Mouse (Mus musculus) embryo, embryonic 10.5 days (tissue): Measurements from ENCODE around the gene Tbca.
A peak's percentile ranks its signal among the peaks of the same experiment; 100 is the strongest.

Experiments
- DNase-seq: peaks from one replicate; pipeline ENCODE4 v3.0.0-alpha.2; 2015; ENCODE audit warnings: low spot score

Gene Tbca

DNA sequence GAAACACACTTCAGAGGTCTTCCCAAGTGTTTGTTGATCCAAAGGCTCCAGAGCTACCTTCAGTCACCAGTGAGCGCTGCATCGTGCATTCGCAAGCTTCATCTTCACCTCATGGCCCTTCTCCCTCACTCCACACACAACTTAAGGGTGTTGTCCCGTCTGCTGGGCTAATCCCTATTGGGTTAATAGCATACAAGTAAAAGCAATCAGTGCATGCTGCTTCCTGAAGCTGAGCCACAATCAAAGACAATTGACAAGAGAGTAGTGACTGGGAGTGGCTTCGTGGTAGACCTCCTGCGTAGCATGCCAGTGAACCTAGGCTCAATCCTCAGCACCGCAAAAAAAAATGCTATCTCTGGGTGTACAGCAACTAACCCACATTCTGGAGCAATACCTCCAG lies 59.2 kb downstream of the Tbca start:
- no peak for DNase-seq

DNA sequence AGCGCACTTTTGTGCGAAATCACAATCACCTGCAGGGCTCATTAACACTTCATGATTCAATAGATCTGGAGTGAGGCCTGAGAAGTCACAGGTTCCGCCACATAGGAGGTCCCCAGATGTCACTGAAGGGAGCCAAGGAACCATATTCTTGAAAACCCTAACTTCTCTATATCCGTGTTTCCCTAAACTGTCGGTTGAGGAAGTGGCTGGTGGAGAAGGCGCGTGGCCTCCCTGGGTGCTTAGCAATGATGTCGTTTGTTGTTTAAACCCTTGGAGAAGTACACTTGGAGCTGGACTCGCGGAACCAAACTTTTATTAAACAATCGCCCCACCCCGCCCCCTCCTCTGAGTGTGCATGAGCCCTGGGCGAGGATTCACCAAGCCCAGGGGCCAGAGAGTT lies 60.6 kb downstream of the Tbca start:
- DNase-seq: no peak

DNA sequence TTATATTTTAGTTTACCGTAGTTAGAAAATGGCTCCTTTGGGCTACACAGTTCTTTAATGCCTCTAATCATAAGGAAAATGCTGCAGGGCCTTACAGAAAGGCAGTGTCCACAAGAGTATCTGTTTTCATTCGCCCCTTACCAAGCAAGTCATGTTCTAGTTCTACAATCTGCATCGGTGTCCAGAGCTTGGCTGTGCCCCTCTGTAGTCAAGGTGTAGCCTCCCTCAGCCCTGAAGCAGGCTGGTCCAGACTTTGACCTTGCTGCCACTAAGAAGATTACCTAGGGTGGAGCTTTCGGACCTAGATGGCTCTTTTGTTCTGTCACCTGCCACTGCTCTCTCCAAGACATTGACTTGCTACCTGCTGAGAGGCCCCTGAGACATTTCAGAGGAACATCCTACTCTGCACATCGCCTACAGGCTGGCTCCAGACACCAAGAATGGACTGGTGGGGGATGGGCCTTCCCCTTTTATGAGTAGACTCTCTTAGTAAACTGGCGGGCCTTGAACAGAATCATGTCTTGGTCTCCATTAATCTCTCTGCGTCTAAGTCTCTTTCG lies 69.4 kb downstream of the Tbca start:
- DNase-seq: no peak

DNA sequence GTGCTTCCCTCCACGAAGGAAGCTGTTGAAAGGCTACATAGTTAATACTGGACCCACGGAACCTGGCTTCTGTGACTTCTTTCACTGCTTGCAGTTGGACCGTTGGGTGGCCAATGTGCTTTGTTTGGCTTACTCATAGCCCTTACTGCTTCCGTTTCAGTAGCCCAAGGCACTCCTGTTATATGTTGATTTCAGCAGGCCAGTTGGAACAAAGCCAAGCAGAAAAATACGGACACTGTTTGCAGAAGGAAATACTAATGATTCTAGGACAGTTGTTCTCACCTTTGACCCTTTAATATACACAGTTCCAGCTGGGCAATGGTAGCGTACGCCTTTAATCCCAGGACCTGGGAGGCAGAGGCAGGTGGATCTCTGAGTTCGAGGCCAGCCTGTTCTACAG lies 70.5 kb downstream of the Tbca start:
- no peak for DNase-seq

DNA sequence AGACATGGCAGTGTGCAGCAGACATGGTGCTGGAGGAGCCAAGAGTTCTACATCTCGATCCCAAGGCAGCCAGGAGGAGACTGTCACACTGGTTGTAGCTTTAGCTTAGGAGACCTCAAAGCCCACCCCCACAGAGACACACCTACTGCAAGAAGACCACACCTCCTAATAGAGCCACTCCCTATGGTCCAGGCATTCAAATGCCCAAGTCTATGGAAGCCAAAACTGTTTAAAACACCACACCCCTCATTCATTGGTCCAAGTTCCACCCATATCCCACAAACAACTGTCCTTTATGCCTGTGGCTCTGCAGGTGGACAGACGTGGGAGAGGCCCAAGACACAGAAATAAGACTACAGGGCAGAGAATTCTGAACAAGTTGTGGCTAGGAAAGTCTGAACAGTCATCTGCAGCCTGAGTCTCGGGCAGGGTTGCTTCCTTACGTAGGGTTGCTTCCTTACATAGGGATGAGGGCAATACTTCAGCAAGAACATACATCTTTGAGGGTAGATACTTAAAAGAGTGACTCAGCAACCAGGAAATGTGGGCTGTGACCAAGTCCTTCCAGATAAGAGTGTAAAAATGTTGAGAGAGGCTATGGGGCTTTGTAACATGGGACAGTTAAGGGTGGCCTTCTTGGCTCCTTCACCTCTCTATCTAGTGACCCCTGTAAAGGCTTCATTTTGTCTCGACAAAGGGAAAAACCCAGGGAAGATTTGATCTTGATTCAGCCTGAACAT lies 74.0 kb downstream of the Tbca start:
- DNase-seq: no peak

DNA sequence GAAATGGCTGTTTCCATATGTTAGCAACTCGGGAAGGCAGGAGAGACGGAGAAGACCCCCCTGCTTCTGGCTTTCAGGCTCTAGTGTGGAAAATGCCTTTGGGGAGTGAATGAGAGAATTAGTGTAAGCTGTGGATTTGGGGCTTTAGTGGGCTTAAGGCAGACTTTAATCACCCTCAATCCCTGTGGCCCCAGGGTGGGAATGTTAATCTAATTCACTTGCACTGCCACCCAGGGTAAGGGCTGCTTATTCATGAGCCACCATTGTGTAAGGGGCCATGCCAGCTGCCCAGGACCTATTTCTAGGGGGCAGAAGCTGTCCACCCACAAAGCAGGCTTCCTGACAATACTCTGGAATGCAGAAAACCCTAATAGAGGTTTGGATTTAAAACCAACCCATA lies 78.2 kb downstream of the Tbca start:
- no peak for DNase-seq

DNA sequence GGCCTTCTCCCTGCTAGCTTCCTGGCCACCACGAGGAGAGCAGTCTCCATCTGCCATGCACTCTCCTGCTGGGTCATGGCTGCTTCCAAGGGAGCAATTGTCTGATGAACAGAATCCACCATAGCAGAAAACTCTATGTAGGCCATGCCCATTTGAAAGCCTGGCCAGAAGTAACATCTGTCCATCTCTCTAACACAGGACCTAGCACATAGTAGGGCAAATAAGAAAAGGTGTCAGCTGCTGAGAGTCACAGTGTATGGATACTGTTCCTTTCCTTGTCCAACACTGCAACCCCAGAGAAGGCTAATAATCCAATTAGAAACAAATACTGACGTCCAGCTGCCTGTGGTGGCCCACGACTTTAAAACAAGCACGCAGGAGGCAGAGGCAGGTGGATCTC lies 79.1 kb downstream of the Tbca start:
- no peak for DNase-seq

DNA sequence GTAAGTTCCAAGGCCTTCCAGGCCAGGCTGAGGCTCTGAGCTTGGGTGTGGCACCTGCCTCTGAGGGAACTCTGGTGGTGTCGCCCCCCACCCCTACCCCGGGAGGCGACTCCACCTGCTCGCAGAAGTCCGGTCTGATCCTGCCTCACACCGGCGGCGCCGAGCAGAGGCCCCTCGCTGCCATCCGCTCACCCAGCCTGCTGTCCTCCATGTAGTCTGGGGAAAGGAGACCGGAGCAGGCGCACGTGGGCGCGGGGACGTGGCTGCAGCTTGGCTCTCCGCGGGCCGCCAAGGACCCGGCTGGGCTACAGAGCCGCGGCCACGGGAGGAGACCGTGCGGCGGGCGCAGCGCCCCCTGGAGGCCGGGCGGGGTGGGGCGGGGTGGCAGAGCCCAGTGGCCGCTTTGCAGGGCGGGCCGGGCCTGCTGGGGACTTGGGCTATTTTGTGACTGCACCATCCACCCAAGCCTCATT lies 79.8 kb downstream of the Tbca start:
- DNase-seq: peak; percentile 80

DNA sequence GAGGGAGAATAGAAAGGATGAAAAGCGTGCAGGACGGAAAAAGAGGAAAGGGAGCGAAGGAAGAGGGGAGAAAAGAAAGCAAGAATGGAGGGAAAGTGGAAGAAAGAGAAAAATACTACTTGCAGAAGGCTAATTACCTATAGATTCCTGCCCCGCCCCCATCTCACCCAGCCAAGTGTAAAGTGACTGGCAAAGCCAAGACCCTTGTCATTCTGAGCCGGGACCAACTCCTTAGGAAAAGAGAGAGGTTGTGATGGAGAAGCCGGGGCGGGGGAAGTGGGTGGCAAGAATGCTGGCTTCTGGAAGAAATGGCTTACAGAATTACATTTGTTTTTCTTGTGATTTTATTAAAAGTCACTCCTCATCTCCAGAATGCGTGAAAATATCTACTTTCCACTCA lies 80.8 kb downstream of the Tbca start:
- peak; percentile 57 for DNase-seq

DNA sequence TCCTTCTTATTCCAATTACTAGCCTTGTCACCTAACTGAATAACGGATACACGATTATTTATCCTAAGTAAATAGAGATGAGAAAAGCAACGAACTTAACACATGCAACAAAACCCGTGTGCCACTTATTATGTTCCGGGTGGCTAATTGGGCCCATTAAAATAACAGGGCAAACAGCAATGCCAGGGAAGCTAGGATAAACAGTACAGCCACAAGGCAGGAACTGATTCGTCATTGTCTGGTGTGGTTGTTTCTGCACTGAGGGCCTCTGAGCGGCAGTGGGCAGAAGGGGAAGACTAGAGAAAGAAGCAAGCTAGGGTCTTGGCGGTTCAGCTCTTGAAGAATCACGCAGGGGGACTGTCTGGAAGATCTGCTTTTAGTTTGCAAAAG lies 81.4 kb downstream of the Tbca start:
- DNase-seq: peak; percentile 48

DNA sequence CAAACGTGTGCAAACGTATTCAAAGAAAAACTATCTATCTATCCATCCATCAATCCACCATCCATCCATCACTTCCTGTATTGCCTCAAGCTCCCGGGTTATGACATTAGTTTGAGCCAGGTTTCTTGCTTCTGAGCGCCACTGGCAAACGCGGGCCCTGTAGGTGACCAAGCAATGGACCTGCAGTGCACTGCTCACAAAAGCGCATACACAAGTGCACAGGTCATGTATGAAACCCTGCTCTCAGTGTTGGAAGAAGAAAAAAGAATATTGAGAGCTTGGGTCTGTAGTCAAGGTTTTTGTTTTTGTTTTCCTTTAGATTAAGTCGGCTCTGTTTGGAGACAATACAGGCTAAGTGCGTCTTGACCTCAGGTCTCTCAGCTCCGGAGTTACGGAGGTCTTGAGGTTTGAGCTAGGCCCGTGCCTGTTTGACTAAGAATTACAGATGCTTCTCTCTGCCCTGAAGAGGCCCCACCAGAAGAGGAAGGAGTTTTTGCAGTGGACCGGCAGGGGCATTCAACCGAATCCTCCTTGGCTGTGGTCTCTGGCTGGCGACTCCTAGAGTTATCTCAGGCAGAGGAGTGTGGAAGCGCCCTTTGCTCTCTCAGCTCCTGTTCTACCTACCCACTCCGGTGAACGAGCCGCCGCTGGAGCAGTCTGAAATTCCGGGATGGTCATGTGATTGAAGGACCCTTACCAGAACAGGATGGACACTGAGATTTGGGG lies 81.9 kb downstream of the Tbca start:
- DNase-seq: peak; percentile 60

DNA sequence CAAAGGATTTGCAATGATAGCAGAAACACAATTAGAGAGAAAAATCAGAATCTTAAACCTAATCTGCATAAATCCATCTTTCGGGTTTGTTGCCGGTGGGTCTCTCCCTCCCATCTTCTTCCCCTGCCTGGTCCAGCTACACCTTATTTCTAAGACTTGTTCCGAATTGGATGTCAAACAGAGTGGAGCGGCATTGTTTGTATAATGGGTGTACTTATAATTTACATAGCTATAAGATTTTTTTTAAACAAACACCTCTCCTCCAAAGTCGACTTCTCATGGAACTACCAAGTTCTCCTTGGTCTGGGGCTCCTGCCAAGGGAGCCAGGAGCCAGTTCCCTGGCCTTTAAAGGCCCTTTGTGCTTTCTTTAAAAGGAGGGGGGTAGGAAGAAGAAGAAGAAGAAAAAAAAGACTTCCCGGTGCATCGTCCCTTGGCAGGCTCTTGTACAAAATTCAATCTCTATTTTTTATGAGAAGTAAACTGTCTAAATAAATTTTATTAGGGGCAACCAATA lies 83.2 kb downstream of the Tbca start:
- peak; percentile 57 for DNase-seq

DNA sequence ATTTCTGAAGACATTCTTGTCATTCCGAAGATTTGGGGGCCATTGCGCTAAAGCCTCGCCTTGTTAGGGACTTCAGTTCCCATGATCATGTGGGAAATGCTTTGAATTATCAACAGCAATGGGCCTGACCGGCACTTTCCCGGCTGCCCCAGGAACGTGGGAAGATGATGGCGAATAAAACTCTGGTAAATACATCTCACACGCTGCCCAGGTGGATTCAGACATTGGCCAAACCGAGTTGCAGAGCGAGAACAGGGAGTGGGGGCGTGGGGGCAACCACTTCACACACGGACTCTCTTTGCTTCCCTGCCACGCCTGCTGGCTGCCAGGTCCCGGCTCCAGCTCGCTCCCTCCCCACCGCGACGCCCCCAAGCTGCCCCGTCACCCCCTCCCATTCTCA lies 83.7 kb downstream of the Tbca start:
- DNase-seq: no peak

DNA sequence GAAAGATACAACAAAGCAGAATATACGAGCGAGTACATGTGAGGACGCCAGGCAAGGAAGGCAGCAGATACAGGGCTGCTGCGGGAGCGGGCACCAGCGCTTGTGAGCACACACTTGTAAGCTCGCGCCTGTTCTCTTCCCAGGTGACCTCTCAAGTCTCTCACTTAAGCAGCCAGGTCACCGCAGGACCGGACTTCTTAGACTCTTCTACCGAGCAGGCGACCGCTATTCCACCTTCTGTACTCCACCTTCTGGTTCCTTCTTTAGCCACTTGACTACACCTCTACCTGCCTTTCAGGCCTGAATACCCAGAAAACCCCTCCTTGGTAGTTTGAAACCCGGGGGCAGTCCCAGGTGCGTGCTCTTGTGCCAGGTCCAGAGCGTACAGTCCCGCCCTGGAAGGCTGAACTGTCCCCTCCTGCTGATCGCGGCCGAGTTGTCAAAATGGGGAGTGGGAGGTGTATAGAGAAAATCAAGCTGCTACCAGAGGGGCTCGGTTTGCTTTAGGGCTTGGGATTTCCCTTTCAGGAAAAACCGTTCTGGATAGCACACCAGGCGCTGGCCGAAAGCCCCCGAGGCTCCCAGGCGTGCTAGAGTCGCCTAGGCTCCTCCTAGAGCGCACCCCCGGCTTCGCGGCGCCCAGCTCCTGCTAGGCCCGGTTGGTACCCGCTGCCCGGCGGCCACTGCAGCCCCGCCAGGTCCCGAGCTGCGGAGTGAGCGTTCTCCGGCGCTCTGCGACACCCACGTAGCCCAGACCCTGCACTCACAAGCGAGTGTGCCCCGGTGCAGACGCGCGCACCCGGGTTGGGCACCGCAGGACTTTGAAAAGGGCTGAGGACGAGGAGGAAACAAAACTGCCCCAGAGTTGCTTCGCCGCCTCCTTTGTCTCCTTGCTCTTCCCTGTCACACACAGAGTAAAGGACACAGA lies 84.7 kb downstream of the Tbca start:
- DNase-seq: peak; percentile 67

DNA sequence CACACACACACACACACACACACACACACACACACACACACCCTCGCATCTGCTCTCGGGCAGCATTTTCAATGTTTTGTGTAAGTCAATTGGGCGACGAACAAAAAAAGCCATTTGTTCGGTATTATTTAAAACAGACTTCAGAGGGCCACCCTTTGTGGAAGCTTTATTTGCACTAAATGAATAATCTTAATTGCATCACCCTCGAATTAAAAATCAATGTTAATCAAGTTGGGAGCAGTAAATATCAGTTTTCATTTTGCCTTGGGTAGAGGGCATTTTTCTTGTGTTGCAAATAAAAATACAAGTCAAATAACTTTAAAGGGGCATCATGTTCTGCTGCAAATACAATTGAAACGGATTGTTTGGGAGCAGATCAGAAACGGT lies 85.3 kb downstream of the Tbca start:
- no peak for DNase-seq

DNA sequence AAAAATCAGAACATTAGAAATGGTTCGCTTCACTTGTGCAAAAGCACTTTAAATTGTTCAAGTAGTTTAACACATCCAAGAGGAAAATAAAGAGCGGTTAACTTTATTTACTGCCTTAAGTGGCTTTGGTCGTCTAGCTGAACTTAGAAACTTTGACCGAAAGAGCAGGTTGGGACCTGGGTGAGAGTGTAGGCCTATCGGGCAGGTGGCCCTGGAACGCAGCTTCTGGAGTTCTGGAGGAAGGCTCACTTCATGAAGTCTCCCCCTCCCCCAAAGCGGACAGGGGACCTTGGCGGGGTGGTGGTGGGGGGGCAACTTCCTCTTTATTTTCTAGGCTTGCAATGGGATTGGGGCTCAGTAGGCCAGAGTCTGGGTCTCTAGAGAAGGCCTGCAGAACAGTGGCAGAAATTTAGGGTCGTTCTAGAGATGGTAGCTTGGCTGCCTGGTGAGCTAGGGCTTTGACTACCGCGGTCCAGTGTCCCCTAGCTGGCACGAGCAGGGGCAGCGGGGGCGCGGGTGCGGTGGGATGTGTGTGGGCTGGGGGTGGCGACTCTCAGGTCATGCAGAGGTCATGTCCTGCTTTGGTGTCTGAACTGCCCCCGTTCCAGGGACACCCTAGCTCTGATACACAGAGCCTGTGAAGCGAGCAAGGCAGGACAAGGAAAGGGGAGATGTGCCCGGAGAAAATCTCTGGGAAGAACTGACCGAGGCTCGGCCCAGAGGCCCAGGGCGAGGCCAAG lies 86.1 kb downstream of the Tbca start:
- peak; percentile 58 for DNase-seq

DNA sequence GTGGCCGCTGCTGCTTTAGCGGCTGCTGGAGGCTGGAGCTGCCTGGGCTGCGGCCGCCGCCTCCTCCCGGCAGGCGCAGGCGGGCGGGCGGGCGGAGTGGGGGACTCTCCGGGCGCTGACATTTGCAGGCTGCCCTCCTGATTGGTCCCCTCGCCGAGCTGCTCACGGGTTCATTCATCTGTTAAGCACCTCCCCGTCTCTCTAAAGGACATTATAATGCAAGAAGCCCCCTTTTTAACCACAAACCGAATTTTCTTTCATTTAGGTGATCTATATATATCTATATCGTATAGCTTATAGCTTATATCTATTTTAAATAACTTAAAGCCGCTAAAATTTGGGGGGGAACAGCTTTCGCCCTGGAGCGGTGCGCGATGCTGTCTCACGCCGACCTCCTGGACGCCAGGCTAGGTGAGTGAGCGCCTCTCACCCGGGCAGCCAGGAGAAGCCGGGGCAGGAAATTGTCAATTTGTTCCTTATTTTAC lies 86.7 kb downstream of the Tbca start, which contains the start of gene Otp:
Gene Otp, plus strand, starts transcription at position 207 of the 485 bp plus-strand sequence.
- DNase-seq: peak; percentile 81

DNA sequence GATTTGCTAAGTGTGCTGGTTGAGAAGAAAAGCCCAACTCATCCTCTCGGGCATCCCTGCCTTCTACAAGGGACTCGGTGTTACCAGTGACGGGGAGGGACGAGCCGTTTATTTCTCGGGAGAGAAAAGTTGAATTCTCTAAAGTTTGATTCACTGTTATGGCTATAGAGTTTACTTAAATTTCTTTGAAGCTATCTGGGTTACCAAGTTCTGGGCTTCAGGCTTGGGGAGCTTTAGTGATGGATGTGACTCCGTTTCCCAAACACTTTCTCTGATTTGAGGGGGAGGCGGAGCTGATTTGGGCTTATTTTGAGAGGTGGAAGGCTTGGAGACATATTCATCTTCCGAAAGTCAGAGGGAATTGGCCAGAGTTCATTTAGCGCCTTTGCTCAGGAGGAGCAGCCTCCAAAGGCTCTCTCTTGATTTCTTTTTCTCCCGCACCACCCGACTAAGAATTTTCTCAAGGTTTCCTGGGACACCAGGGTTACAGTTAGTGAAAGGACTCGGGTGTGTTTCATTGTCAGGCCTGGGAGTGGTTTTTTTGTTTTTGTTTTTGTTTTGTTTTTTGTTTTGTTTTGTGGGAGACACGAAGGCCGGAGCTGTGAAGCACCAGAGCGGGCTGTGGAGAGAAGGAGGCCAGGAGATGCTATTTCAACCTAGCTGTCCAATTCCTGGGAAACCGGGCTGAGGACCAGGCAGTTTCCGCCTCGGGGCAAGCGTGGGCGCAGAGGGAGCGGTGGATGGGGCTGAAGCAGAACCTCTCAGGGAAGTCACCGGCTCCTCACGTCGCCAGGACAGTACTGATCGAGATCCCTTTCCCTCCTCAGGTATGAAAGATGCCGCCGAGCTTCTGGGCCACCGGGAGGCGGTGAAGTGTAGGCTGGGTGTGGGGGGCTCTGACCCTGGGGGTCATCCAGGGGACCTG lies 87.8 kb downstream of the Tbca start:
- peak; percentile 52 for DNase-seq

DNA sequence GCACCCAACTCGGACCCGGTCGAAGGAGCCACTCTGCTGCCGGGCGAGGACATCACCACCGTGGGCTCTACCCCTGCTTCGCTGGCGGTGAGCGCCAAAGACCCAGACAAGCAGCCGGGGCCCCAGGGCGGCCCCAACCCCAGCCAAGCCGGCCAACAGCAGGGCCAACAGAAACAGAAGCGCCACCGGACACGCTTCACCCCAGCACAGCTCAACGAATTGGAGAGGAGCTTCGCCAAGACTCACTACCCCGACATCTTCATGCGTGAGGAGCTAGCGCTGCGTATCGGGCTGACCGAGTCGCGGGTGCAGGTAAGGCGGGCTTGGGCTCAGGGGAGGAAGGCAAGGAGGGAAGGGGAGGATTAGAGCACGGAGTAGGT lies 88.5 kb downstream of the Tbca start:
- no peak for DNase-seq
